Mouse (Mus musculus): Measurements from ENCODE around the gene Cdkn2d.

Gene Cdkn2d

DNA sequence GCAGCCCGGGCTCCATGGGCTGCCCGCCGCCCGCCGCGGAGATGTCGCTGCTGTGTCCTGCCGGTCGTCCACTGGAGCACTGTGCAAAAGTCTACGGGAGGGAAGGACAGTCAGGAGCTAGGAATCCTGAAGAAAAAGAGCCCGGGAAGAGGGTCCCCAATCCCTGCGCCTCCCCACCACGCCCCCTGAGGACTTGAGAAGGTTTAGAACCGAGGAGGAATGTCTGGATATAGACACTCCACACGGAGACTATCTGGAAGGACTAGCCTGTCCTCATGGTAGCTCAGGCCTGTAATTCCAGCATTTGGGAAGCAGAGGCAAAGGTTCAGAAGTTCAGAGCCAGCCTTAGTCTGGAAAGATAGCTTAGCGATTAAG is 46.1 kb downstream of the Cdkn2d start:
- DNase-seq (ENCODE audit: low spot score in 2 of 2) = no peak

- no peak for DNase-seq (ENCODE audit: low spot score in 2 of 2)
Measured at GRCm38 (mm10) chr9:21244428-21245112, 46.6 kb downstream of the Cdkn2d start.

DNA sequence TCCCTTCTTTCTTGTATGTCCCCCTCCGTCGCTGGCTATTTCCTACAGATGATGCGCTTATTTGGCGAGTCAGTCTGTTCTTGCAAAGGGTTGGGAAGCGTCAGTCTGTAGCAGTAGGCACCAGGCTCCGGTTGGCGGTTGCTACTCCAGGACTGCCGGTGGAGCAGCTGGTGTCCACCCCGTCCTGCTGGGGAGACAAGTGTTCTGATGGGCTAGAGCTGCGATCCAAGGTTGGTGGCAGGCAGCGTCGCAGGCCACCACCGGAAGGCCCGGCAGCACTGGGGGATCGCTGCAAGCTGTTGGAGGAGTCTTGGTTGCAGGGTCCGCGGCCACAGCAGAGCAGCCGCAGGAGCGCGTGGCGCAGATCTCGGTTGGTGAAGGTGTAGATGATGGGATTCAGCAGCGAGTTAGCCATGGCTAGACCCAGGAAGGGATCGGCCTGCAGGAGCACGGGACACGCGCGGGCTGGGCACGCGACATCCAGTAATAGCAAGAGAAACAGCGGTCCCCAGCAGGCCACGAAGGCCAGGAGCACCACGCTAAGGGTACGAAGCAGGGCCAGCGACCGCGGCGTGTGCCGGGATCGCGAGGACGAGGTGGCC is 47.3 kb downstream of the Cdkn2d start:
- no peak for DNase-seq (ENCODE audit: low spot score in 2 of 2)

- peak; percentile 65 to 75 for DNase-seq (ENCODE audit: low spot score in 2 of 2)
Measured at GRCm38 (mm10) chr9:21241343-21241742, 49.9 kb downstream of the Cdkn2d start.

GRCm38 (mm10) chr9:21239465-21239848 is 51.8 kb downstream of the Cdkn2d start:
- DNase-seq (ENCODE audit: low spot score in 2 of 2) = no peak

- peak; percentile 57 to 58 for DNase-seq (ENCODE audit: low spot score in 2 of 2)
Measured at GRCm38 (mm10) chr9:21238733-21239464, 52.3 kb downstream of the Cdkn2d start, which contains the start of gene Keap1. Keap1 (minus strand) TSS chr9:21239361.
